Mouse (Mus musculus): ENCODE measurements at regions not wholly inside any gene's neighbourhood (a gene's known extent, or its start where the extent isn't known, plus 50 kb on each side); places are given as distances from the start of the nearest gene placed in this dataset.

GRCm38 (mm10) chr6:89040919-89041318, 138.9 kb downstream of the Tpra1 start:
- no peak overlapping the region for H3K4me3 ChIP-seq (replicated peaks in 1 of 3; ENCODE audit: low read depth in 2 of 3, low read length in 2 of 3, poor library complexity in 1 of 3)
- peaks cover 44% of the 10 kb centered on the region for H3K27me3 ChIP-seq (replicated peaks)
- DNase-seq (ENCODE audit: extremely low read depth): no peak
- no peak overlapping the region for H3K4me2 ChIP-seq (ENCODE audit: insufficient read depth, low read depth, poor library complexity, severe bottlenecking)
- no peak overlapping the region for H3K9ac ChIP-seq (ENCODE audit: insufficient read depth, low read depth)
- in situ Hi-C loops (cut with MboI; ENCODE audit: low pct_ligation_motif_present, low pct_unique_long_range_greater_than_20kb, low sequenced_read_pairs): no loop called here
- H3K9me3 ChIP-seq (replicated peaks; ENCODE audit: low read length): no peaks in the 10 kb centered on the region
- H3K79me2 ChIP-seq (replicated peaks; ENCODE audit: control insufficient read depth, extremely low read depth, insufficient read depth, poor library complexity, severe bottlenecking): no peaks in the 10 kb centered on the region
- TF ChIP-seq ZNF384 (IDR thresholded peaks at IDR 0.05; ENCODE audit: low read depth, low read length) (no peak), POLR2AphosphoS2 (IDR thresholded peaks at IDR 0.05; ENCODE audit: low read depth, low read length) (no peak), RCOR1 (conservative IDR thresholded peaks at IDR 0.05; ENCODE audit: low read depth, low read length) (no peak), E2F4 (IDR thresholded peaks at IDR 0.05; ENCODE audit: insufficient replicate concordance, low read depth, low read length) (no peak), MAZ (IDR thresholded peaks at IDR 0.05; ENCODE audit: low read depth, low read length) (no peak), CTCF (conservative IDR thresholded peaks at IDR 0.05 in 1 of 2, IDR thresholded peaks at IDR 0.05 in 1 of 2; ENCODE audit: low read depth in 2 of 2, low read length in 2 of 2) (no peak), MAFK (IDR thresholded peaks at IDR 0.05; ENCODE audit: insufficient replicate concordance, low read length) (no peak), USF2 (conservative IDR thresholded peaks at IDR 0.05; ENCODE audit: low read depth, low read length) (no peak), JUND (conservative IDR thresholded peaks at IDR 0.05; ENCODE audit: low read depth, low read length) (no peak), CHD2 (IDR thresholded peaks at IDR 0.05; ENCODE audit: low read length) (no peak), SIN3A (IDR thresholded peaks at IDR 0.05; ENCODE audit: low read length) (no peak), ZKSCAN1 (IDR thresholded peaks at IDR 0.05; ENCODE audit: borderline replicate concordance, low read depth, low read length) (no peak), SMC3 (IDR thresholded peaks at IDR 0.05; ENCODE audit: low read depth, low read length) (no peak), BHLHE40 (IDR thresholded peaks at IDR 0.05; ENCODE audit: low read depth, low read length) (no peak), USF1 (IDR thresholded peaks at IDR 0.05; ENCODE audit: low read depth, low read length) (no peak), NRF1 (IDR thresholded peaks at IDR 0.05; ENCODE audit: low read depth, low read length) (no peak), ZC3H11A (IDR thresholded peaks at IDR 0.05; ENCODE audit: low read depth, low read length) (no peak), POLR2A (IDR thresholded peaks at IDR 0.05; ENCODE audit: low read depth, low read length) (no peak)
- H3K36me3 ChIP-seq (replicated peaks in 1 of 2; ENCODE audit: control insufficient read depth in 1 of 2, insufficient read depth in 1 of 2, low read length in 1 of 2): no peaks in the 10 kb centered on the region
- H3K4me1 ChIP-seq (ENCODE audit: control insufficient read depth in 1 of 2, insufficient read depth in 2 of 2): peaks cover 13 to 25% of the 10 kb centered on the region in 2 experiments
- no peak overlapping the region for H3K27ac ChIP-seq (ENCODE audit: insufficient read depth, low read depth)
- dilution Hi-C loops (cut with MboI; ENCODE audit: extremely low pct_ligation_motif_present, extremely low pct_unique_long_range_greater_than_20kb, low sequenced_read_pairs): no loop called here

DNA sequence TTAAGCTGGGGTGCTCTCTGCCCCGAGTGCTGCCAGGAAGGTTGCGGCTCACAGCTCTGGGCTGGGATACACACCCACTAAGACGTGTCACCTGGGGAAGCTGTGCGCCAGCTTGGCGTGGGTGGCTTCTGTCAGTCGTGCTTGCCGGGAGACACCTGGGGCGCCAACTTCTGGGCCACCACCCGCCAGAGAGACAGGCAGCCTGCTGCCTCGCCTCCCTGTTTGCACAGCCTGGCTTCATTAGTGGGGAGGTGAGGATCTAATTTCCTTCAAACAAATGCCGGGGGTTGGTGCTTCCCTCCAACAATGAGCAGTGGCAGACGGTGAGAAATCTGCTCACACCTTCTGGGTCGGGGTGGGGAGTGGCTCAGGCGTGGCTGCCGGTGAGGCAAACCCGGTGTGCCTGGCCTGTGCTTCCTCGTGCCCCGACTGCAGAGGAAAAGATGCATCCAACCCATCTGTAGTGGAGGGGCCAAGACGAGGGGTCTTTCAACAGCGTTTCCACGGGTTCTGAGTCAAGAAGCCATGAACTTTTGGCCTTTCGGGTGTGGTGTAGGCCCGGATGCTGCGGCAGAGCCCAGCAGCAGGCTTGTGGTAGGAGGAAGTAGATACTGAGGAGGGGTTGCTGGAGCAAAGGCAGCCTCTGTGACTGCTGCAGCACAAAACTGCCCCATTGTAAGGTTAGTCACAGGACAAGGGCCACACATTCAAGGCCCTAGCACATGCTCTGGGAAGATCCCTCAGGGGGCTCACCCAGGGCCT, 140.6 kb downstream of the Tpra1 start:
- Histone ChIP-seq H3K27me3 (replicated peaks) (peaks cover 33% of the 10 kb centered on the region), H3K9me3 (replicated peaks; ENCODE audit: low read length) (peaks cover 7% of the 10 kb centered on the region), H3K36me3 (replicated peaks in 1 of 2; ENCODE audit: control insufficient read depth in 1 of 2, insufficient read depth in 1 of 2, low read length in 1 of 2) (no peaks in the 10 kb centered on the region), H3K79me2 (replicated peaks; ENCODE audit: control insufficient read depth, extremely low read depth, insufficient read depth, poor library complexity, severe bottlenecking) (no peaks in the 10 kb centered on the region), H3K4me1 (ENCODE audit: control insufficient read depth in 1 of 2, insufficient read depth in 2 of 2) (peaks cover 13 to 23% of the 10 kb centered on the region in 2 experiments), H3K4me2 (ENCODE audit: insufficient read depth, low read depth, poor library complexity, severe bottlenecking) (no peak overlapping the region), H3K27ac (ENCODE audit: insufficient read depth, low read depth) (no peak overlapping the region), H3K9ac (ENCODE audit: insufficient read depth, low read depth) (no peak overlapping the region), H3K4me3 (replicated peaks in 1 of 3; ENCODE audit: low read depth in 2 of 3, low read length in 2 of 3, poor library complexity in 1 of 3) (no peak overlapping the region)
- peak; percentile 72 for DNase-seq (ENCODE audit: extremely low read depth)
- dilution Hi-C loops (cut with MboI; ENCODE audit: extremely low pct_ligation_motif_present, extremely low pct_unique_long_range_greater_than_20kb, low sequenced_read_pairs) (no loop called here), in situ Hi-C loops (cut with MboI; ENCODE audit: low pct_ligation_motif_present, low pct_unique_long_range_greater_than_20kb, low sequenced_read_pairs) (no loop called here)
- TF ChIP-seq IRF4 (IDR thresholded peaks at IDR 0.05; ENCODE audit: low read depth, low read length) (peak; percentile 32), UBTF (IDR thresholded peaks at IDR 0.05; ENCODE audit: low read depth, low read length) (no peak), BHLHE40 (IDR thresholded peaks at IDR 0.05; ENCODE audit: low read depth, low read length) (peak; percentile 48), MAZ (IDR thresholded peaks at IDR 0.05; ENCODE audit: low read depth, low read length) (no peak), PAX5 (IDR thresholded peaks at IDR 0.05; ENCODE audit: low read length) (no peak), RCOR1 (conservative IDR thresholded peaks at IDR 0.05; ENCODE audit: low read depth, low read length) (no peak), MXI1 (IDR thresholded peaks at IDR 0.05; ENCODE audit: low read depth, low read length) (no peak), USF2 (conservative IDR thresholded peaks at IDR 0.05; ENCODE audit: low read depth, low read length) (no peak), TCF12 (IDR thresholded peaks at IDR 0.05; ENCODE audit: low read depth, low read length) (peak; percentile 46; the same call in 1 of the 2 replicates), CHD2 (IDR thresholded peaks at IDR 0.05; ENCODE audit: low read length) (no peak), MAFK (IDR thresholded peaks at IDR 0.05; ENCODE audit: insufficient replicate concordance, low read length) (no peak), CHD1 (IDR thresholded peaks at IDR 0.05; ENCODE audit: low read depth, low read length) (no peak), EP300 (IDR thresholded peaks at IDR 0.05; ENCODE audit: low read length) (peak; percentile 22; the same call in 1 of the 2 replicates), NELFE (IDR thresholded peaks at IDR 0.05; ENCODE audit: low read depth, low read length) (no peak), E2F4 (IDR thresholded peaks at IDR 0.05; ENCODE audit: insufficient replicate concordance, low read depth, low read length) (no peak), HCFC1 (IDR thresholded peaks at IDR 0.05; ENCODE audit: low read depth, low read length) (no peak)

All from CH12.LX (cell line).